Mouse (Mus musculus) ES-Bruce4 (cell line): ENCODE measurements around the gene Sel1l3.

ENCODE experiments used
- CTCF ChIP-seq: IDR thresholded peaks from one replicate; pipeline ENCODE4 v1.8.1; 2011; ENCODE audit warnings: low read depth, low read length
- EP300 ChIP-seq: IDR thresholded peaks from 2 replicates; pipeline ENCODE4 v1.6.1; 2011; ENCODE audit warnings: low read depth, low read length; ENCODE audit not compliant: insufficient read depth

DNA sequence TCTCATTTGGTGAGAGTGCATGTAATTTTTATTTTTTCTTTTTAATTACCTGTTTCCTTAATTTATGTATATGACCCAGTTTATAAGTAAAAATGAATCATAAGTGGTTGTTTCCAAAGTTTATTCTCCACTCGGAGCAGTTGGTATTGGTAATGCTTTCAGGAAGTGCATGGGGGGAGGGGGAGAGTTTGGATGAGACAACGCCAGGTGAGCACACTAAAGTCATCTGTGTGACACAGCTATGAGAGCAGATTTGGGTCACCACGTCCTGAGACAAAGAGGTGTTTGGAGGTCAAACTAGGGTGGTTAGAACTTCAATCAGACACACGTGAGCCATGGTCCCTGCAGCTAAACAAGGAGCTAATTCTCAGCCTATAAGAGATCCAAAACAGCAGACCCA lies 89.0 kb downstream of the Sel1l3 start:
- TF ChIP-seq CTCF (no peak), EP300 (no peak)
